Comparison of ENCODE assay signal across 28 mouse cellular contexts in genomic region chr7:6204200-6204599, GRCm38 (mm10). TPM values are rescaled to one million over a fixed set of nuclear protein-coding genes. Genes with fewer than 3 reads are reported as not detected.
A peak's percentile ranks its signal among the peaks of the same experiment; 100 is the strongest.
DNase-seq lines count a peak whose midpoint lies in the region; ATAC-seq lines count a peak whose summit lies in the region.
"Had no signal": no experiment of that assay in that cellular context is flagged by ENCODE, and none has a peak within 500 bp of the region (broad histone marks: within the 10 kb centered on the region; RNA-seq: fewer than 3 reads in every experiment).

No protein-coding gene starts in this region.

- H3K27me3 ChIP-seq in limb, embryonic 15.5 days: no peaks in the 10 kb centered on the region
- no peaks in the 10 kb centered on the region for H3K27me3 ChIP-seq in limb, embryonic 10.5 days (ENCODE audit: low read depth, poor library complexity, severe bottlenecking)
- H3K27me3 ChIP-seq: embryonic facial prominence, embryonic 12.5 days; forebrain, embryonic 13.5 days; forebrain, embryonic 15.5 days; Patski had no signal

- WGBS in limb, embryonic 15.5 days: 70% methylated on average over 3 of the region's 3 CpGs
- WGBS in limb, embryonic 10.5 days: 88% methylated on average over 3 of the region's 3 CpGs

- intact Hi-C loops in left cerebral cortex, postnatal 10 days (cut with DNase I): no loop called here

- no peaks in the 10 kb centered on the region for H3K9me3 ChIP-seq in limb, embryonic 15.5 days
- no peaks in the 10 kb centered on the region for H3K9me3 ChIP-seq in limb, embryonic 10.5 days (replicated peaks)
- H3K9me3 ChIP-seq: forebrain, embryonic 13.5 days; forebrain, embryonic 15.5 days; G1E had no signal

- no peak for DNase-seq in limb, embryonic 10.5 days (ENCODE audit: low spot score)
- peak; percentile 81 for DNase-seq in ES-CJ7 (ENCODE audit: low read depth, low spot score)
- DNase-seq in R1 (ENCODE audit: low read depth, low spot score): peak; percentile 83
- no peak for DNase-seq in cerebellum, adult 9-11 months
- no peak for DNase-seq in left cerebral cortex, postnatal 10 days (ENCODE audit: extremely low spot score in 1 of 2, low spot score in 2 of 2)
- DNase-seq: adrenal gland, adult 2 months; adrenal gland, postnatal 10 days; adrenal gland, postnatal 25 days; cerebellum, adult 11 months; cerebellum, adult 18-20 months; cerebellum, adult 8-10 months; cerebellum, postnatal 10 days; cerebellum, postnatal 25 days; forebrain, postnatal 0 days had no signal

- no peak overlapping the region for H3K27ac ChIP-seq in limb, embryonic 15.5 days
- H3K27ac ChIP-seq in limb, embryonic 10.5 days: no peak overlapping the region
- H3K27ac ChIP-seq: embryonic facial prominence, embryonic 10.5 days; embryonic facial prominence, embryonic 12.5 days; forebrain, embryonic 13.5 days; forebrain, embryonic 15.5 days had no signal

- peak; percentile 14; the same call in 1 of the 2 replicates for ATAC-seq in limb, embryonic 15.5 days (ENCODE audit: insufficient number of reproducible peaks, low FRiP score, low TSS enrichment, low read depth)
- ATAC-seq: activated CD4-positive, CD25-positive, alpha-beta regulatory T cell, adult 4 months; forebrain, embryonic 13.5 days; forebrain, embryonic 15.5 days; forebrain, postnatal 0 days; Patski had no signal

- no peak overlapping the region for H3K9ac ChIP-seq in limb, embryonic 15.5 days
- H3K9ac ChIP-seq: embryonic facial prominence, embryonic 12.5 days; forebrain, embryonic 13.5 days; forebrain, embryonic 15.5 days; forebrain, postnatal 0 days had no signal

- H3K4me2 ChIP-seq in limb, embryonic 15.5 days: no peak overlapping the region
- H3K4me2 ChIP-seq: embryonic facial prominence, embryonic 12.5 days; forebrain, embryonic 13.5 days; forebrain, embryonic 15.5 days had no signal

- H3K4me3 ChIP-seq in limb, embryonic 15.5 days: no peak overlapping the region
- no peak overlapping the region for H3K4me3 ChIP-seq in limb, embryonic 10.5 days
- H3K4me3 ChIP-seq: embryonic facial prominence, embryonic 10.5 days; embryonic facial prominence, embryonic 12.5 days; forebrain, embryonic 13.5 days; forebrain, embryonic 15.5 days had no signal

- H3K4me1 ChIP-seq in limb, embryonic 15.5 days: no peaks in the 10 kb centered on the region
- H3K4me1 ChIP-seq in limb, embryonic 10.5 days: no peaks in the 10 kb centered on the region
- H3K4me1 ChIP-seq: embryonic facial prominence, embryonic 10.5 days; embryonic facial prominence, embryonic 12.5 days; forebrain, embryonic 13.5 days; forebrain, embryonic 15.5 days had no signal

- no peaks in the 10 kb centered on the region for H3K36me3 ChIP-seq in limb, embryonic 15.5 days
- H3K36me3 ChIP-seq in limb, embryonic 10.5 days: no peaks in the 10 kb centered on the region
- H3K36me3 ChIP-seq: embryonic facial prominence, embryonic 10.5 days; embryonic facial prominence, embryonic 12.5 days; forebrain, embryonic 15.5 days; G1E had no signal

RNA-seq across cellular contexts. Expression of gene Galp, which starts 7.3 kb away (rescaled TPM):
- polyA plus RNA-seq in limb, embryonic 15.5 days (2015; fragmentation: Nextera tagmentation; extraction: Ambion mirVana): not detected in 2 replicates
- not detected in 2 replicates for polyA plus RNA-seq in limb, embryonic 10.5 days (2016; fragmentation: Nextera tagmentation; extraction: Ambion mirVana)
- total RNA-seq in left cerebral cortex, postnatal 10 days (2021): not detected
- total RNA-seq: adrenal gland, adult 2 months; adrenal gland, postnatal 10 days; adrenal gland, postnatal 25 days; adrenal gland, postnatal 4 days; forebrain, postnatal 0 days; G1E had no signal
- polyA plus RNA-seq: activated CD4-positive, CD25-positive, alpha-beta regulatory T cell, adult 4 months; adrenal gland, adult 2 months; brain, embryonic 14.5 days; C2C12; cortical plate, adult 2 months; embryonic facial prominence, embryonic 10.5 days; embryonic facial prominence, embryonic 12.5 days; embryonic facial prominence, embryonic 14.5 days; forebrain, embryonic 11.5 days; forebrain, embryonic 13.5 days; forebrain, embryonic 15.5 days; forebrain, postnatal 0 days; G1E; Patski had no signal

RNA-seq across cellular contexts. Expression of gene Zscan5b, which starts 17.9 kb away (rescaled TPM):
- polyA plus RNA-seq in limb, embryonic 15.5 days (2015; fragmentation: Nextera tagmentation; extraction: Ambion mirVana): not detected in 2 replicates
- not detected in 2 replicates for polyA plus RNA-seq in limb, embryonic 10.5 days (2016; fragmentation: Nextera tagmentation; extraction: Ambion mirVana)
- total RNA-seq in left cerebral cortex, postnatal 10 days (2021): not detected
- total RNA-seq: adrenal gland, adult 2 months; adrenal gland, postnatal 10 days; adrenal gland, postnatal 25 days; adrenal gland, postnatal 4 days; forebrain, postnatal 0 days; G1E had no signal
- polyA plus RNA-seq: activated CD4-positive, CD25-positive, alpha-beta regulatory T cell, adult 4 months; adrenal gland, adult 2 months; brain, embryonic 14.5 days; C2C12; cortical plate, adult 2 months; embryonic facial prominence, embryonic 10.5 days; embryonic facial prominence, embryonic 12.5 days; embryonic facial prominence, embryonic 14.5 days; forebrain, embryonic 11.5 days; forebrain, embryonic 13.5 days; forebrain, embryonic 15.5 days; forebrain, postnatal 0 days; G1E; Patski had no signal

RNA-seq across cellular contexts. Expression of gene Zfp444, which starts 32.2 kb away (rescaled TPM):
- polyA plus RNA-seq in limb, embryonic 15.5 days (2015; fragmentation: Nextera tagmentation; extraction: Ambion mirVana): 52.8 and 55.9 TPM in 2 replicates
- polyA plus RNA-seq in limb, embryonic 10.5 days (2016; fragmentation: Nextera tagmentation; extraction: Ambion mirVana): 85.6 and 88.3 TPM in 2 replicates
- total RNA-seq in left cerebral cortex, postnatal 10 days (2021): 10 to 100 TPM; 54.8 to 64.3 TPM

RNA-seq across cellular contexts. Expression of gene Epp13, which starts 48.3 kb away (rescaled TPM):
- polyA plus RNA-seq in limb, embryonic 15.5 days (2015; fragmentation: Nextera tagmentation; extraction: Ambion mirVana): not detected in 2 replicates
- not detected in 2 replicates for polyA plus RNA-seq in limb, embryonic 10.5 days (2016; fragmentation: Nextera tagmentation; extraction: Ambion mirVana)
- total RNA-seq in left cerebral cortex, postnatal 10 days (2021): not detected
- total RNA-seq: adrenal gland, adult 2 months; adrenal gland, postnatal 10 days; adrenal gland, postnatal 25 days; adrenal gland, postnatal 4 days; forebrain, postnatal 0 days; G1E had no signal
- polyA plus RNA-seq: activated CD4-positive, CD25-positive, alpha-beta regulatory T cell, adult 4 months; adrenal gland, adult 2 months; brain, embryonic 14.5 days; C2C12; cortical plate, adult 2 months; embryonic facial prominence, embryonic 10.5 days; embryonic facial prominence, embryonic 12.5 days; forebrain, embryonic 11.5 days; forebrain, embryonic 13.5 days; forebrain, embryonic 15.5 days; G1E; Patski had no signal

RNA-seq across cellular contexts. Expression of gene Zfp787, which starts 48.4 kb away (rescaled TPM):
- polyA plus RNA-seq in limb, embryonic 15.5 days (2015; fragmentation: Nextera tagmentation; extraction: Ambion mirVana): 18.8 and 19.8 TPM in 2 replicates
- polyA plus RNA-seq in limb, embryonic 10.5 days (2016; fragmentation: Nextera tagmentation; extraction: Ambion mirVana): 29.8 and 32.4 TPM in 2 replicates
- total RNA-seq in left cerebral cortex, postnatal 10 days (2021): 10 to 100 TPM; 26.1 to 27.2 TPM

Comparison
In these comparisons a context has a peak if more than half of its experiments do, and no peak if none do; other contexts are left out.
1. DNase-seq: peak in ES-CJ7 (single experiment) and R1 (single experiment); none in limb, embryonic 10.5 days (single experiment), cerebellum, adult 9-11 months (single experiment) and left cerebral cortex, postnatal 10 days (0 of 2).